Mouse (Mus musculus): ENCODE data around the gene Gm49721. TPM values are rescaled to one million over a fixed set of nuclear protein-coding genes. Genes with fewer than 3 reads are reported as not detected.
"Not testable (repeated sequence)": the region's sequence is repeated elsewhere in the genome, so short reads cannot be mapped to it uniquely, and the experiment has no call there.

Gm49721 gene
- polyA plus RNA-seq (2015; fragmentation: Nextera tagmentation; extraction: Ambion mirVana): 0.20 and 0.42 TPM in 2 replicates

GRCm38 (mm10) chr17:6978287-6979248, at the start of gene Gm49721:
TSS of gene Gm49721 (plus strand) at chr17:6978904.
- not testable (repeated sequence) for H3K36me3 ChIP-seq; H3K9me3 ChIP-seq; H3K4me1 ChIP-seq; H3K27ac ChIP-seq (replicated peaks); H3K27me3 ChIP-seq
- peak within 1 kb of the TSS; percentile 63 for H3K4me2 ChIP-seq (replicated peaks)
- under 1% methylated on average over 60 of the region's 68 CpGs for WGBS
- peak within 1 kb of the TSS; percentile 52 for H3K4me3 ChIP-seq
- ATAC-seq (replicated peaks): peak; percentile 96
- H3K9ac ChIP-seq (replicated peaks): peak within 1 kb of the TSS; percentile 62

DNA sequence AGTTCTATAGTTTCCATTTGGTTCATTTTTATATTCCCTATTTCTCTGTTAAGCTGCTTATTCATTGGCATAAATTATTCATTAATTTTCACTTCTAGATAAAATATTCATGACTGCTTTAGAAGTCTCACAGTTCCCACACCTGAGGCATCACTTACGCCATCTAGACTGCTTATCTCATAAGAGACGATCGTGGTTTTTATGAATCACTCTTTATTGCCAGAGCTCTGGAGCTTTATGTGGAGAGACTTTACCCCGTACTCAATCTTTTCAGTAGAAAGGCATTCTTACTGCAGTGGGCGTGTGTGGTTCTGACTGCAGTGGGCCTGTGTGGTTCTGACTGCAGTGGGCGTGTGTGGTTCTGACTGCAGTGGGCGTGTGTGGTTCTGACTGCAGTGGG, 47.1 kb upstream of the Gm49721 start:
- 91% methylated on average over 7 of the region's 7 CpGs for WGBS
- not testable (repeated sequence) for H3K4me2 ChIP-seq (replicated peaks); H3K36me3 ChIP-seq; H3K9me3 ChIP-seq; ATAC-seq (replicated peaks); H3K27ac ChIP-seq (replicated peaks); H3K4me3 ChIP-seq; H3K4me1 ChIP-seq; H3K27me3 ChIP-seq; H3K9ac ChIP-seq (replicated peaks)

DNA sequence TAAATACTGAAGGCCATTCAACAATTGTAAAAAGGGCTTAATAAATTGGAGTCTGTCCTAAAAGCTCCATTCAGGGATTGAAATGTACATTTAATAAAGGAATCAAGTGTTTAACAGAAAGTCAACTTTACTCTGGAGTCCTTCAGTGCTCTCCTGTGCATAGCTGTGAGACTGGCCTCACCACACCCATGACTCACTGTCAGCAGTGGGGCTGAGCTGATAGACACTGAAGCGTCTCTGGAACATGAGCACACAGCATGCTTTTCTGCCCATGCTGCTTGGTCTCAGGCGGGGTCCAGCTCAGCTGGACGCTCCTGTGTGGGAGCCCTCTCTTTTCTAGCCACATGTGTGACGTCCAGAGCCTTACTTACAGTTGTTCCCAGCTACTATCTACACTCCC, 36.1 kb upstream of the Gm49721 start:
- ATAC-seq (replicated peaks); H3K9me3 ChIP-seq; H3K27ac ChIP-seq (replicated peaks); H3K4me1 ChIP-seq; H3K4me2 ChIP-seq (replicated peaks); H3K36me3 ChIP-seq; H3K4me3 ChIP-seq; H3K27me3 ChIP-seq; H3K9ac ChIP-seq (replicated peaks): not testable (repeated sequence)
- WGBS: no CpG with 5 or more reads among the region's 4 CpGs

GRCm38 (mm10) chr17:6947637-6947983, 31.1 kb upstream of the Gm49721 start:
- H3K4me1 ChIP-seq, H3K36me3 ChIP-seq, H3K9me3 ChIP-seq, H3K27me3 ChIP-seq: not testable (repeated sequence)
- no CpG with 5 or more reads among the region's 8 CpGs for WGBS
- ATAC-seq (replicated peaks): peak; percentile 33
- Histone ChIP-seq H3K4me2 (replicated peaks) (peak overlapping the region; percentile 57), H3K27ac (replicated peaks) (peak overlapping the region; percentile 75; the same call in 1 of the 2 replicates), H3K9ac (replicated peaks) (peak overlapping the region; percentile 61), H3K4me3 (peak overlapping the region; percentile 56)

DNA sequence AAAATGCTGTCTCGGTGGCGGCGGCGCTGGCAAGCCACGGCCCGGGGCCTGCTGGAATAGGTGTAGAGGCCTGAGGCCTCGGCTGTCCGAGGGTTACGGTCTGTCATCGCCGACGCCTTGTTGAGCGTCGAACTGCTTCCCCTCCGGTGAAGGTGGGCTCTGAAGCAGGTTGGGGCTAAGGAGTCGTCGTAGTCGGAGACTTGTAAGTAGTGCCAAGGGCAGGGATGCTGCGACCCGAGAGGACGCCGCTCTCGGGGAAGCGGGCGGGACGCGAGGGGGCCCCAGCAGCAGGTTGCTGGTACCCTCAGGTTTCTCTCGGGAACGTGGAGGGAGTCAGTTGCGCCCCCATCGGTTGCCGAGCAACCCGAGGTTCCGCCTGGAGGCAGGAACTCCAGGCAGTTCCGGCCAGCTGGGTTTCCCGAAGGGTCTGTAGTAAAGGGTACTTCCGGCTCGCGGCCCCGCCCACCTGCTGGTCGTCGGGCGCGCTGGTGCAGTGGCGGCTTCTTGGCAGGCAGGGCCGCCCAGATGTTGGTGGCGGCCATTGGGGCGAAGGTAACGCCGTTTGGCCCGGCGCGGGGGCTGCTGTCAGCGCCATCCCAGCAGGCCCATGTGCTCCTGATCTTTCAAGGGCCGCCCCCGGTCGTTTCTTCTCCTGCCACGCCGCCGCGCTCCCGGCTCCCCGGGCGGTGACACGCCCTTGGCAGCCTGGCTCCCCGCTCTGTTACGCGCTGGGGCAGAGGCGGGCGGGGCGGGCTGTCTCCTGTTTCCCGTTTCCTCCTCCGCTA, 30.5 kb upstream of the Gm49721 start, which contains the start of gene Rsph3b:
Gene Rsph3b (minus strand): TSS at position 699 of the 785 bp plus-strand sequence.
- peak within 1 kb of the TSS; percentile 61 for H3K9ac ChIP-seq (replicated peaks)
- peak; percentile 98 for ATAC-seq (replicated peaks)
- peak within 1 kb of the TSS; percentile 56 for H3K4me3 ChIP-seq
- under 1% methylated on average over 65 of the region's 73 CpGs for WGBS
- peak within 1 kb of the TSS; percentile 75 for H3K27ac ChIP-seq (replicated peaks)
- H3K27me3 ChIP-seq, H3K4me1 ChIP-seq, H3K9me3 ChIP-seq, H3K36me3 ChIP-seq: not testable (repeated sequence)
- H3K4me2 ChIP-seq (replicated peaks): peak within 1 kb of the TSS; percentile 57

GRCm38 (mm10) chr17:6948769-6949228, 29.9 kb upstream of the Gm49721 start:
- H3K27ac ChIP-seq (replicated peaks): peak overlapping the region; percentile 75
- H3K4me3 ChIP-seq: peak overlapping the region; percentile 56
- not testable (repeated sequence) for H3K4me1 ChIP-seq, H3K36me3 ChIP-seq, H3K9me3 ChIP-seq, H3K27me3 ChIP-seq
- 10% methylated on average over 9 of the region's 9 CpGs for WGBS
- H3K4me2 ChIP-seq (replicated peaks): peak overlapping the region; percentile 57
- peak; percentile 21; the same call in 1 of the 2 replicates for ATAC-seq (replicated peaks)
- peak overlapping the region; percentile 61 for H3K9ac ChIP-seq (replicated peaks)

GRCm38 (mm10) chr17:6958881-6959280, 19.8 kb upstream of the Gm49721 start:
- not testable (repeated sequence) for H3K4me2 ChIP-seq (replicated peaks); H3K9ac ChIP-seq (replicated peaks); H3K27ac ChIP-seq (replicated peaks); H3K4me1 ChIP-seq; H3K9me3 ChIP-seq; H3K36me3 ChIP-seq; ATAC-seq (replicated peaks); H3K4me3 ChIP-seq; H3K27me3 ChIP-seq
- 85% methylated on average over 7 of the region's 8 CpGs for WGBS

GRCm38 (mm10) chr17:6959543-6960259, 19.0 kb upstream of the Gm49721 start:
- not testable (repeated sequence) for H3K27me3 ChIP-seq; ATAC-seq (replicated peaks); H3K9ac ChIP-seq (replicated peaks); H3K27ac ChIP-seq (replicated peaks); H3K36me3 ChIP-seq; H3K4me1 ChIP-seq; H3K9me3 ChIP-seq
- H3K4me2 ChIP-seq (replicated peaks): peak overlapping the region; percentile 42
- WGBS: 55% methylated on average over 5 of the region's 6 CpGs
- H3K4me3 ChIP-seq: peak overlapping the region; percentile 51

GRCm38 (mm10) chr17:6960349-6960748, 18.4 kb upstream of the Gm49721 start:
- H3K27ac ChIP-seq (replicated peaks); ATAC-seq (replicated peaks); H3K27me3 ChIP-seq; H3K4me1 ChIP-seq; H3K9me3 ChIP-seq; H3K36me3 ChIP-seq: not testable (repeated sequence)
- 1% methylated on average over 12 of the region's 12 CpGs for WGBS
- Histone ChIP-seq H3K4me3 (peak overlapping the region; percentile 51), H3K4me2 (replicated peaks) (peak overlapping the region; percentile 42), H3K9ac (replicated peaks) (peak overlapping the region; percentile 45; the same call in 1 of the 2 replicates)

DNA sequence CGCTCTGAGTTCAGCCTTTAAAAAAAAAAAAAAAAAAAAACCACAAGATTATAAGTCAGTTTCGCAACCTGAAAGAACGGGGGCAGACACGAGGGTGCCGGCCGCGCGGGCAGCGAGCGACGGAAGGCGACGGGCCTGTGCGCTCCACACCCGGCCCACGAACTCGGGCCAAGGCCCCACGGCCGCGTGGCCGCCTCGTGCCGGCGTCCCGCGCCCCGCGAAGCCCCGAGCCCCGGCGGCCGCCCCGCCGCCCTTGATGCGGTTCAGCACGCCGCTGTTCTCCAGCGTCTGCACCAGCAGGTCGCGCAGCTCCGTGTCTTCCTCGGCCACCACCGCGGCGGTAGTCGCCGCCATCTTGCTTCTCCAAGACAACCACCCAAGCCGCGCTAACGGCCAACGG, 17.9 kb upstream of the Gm49721 start, which contains the start of gene Tagap1:
Gene Tagap1 (minus strand): TSS at position 381 of the 400 bp plus-strand sequence.
- H3K4me3 ChIP-seq: peak within 1 kb of the TSS; percentile 51
- WGBS: under 1% methylated on average over 47 of the region's 51 CpGs
- not testable (repeated sequence) for H3K27me3 ChIP-seq; H3K36me3 ChIP-seq; H3K4me1 ChIP-seq; ATAC-seq (replicated peaks); H3K9me3 ChIP-seq
- H3K4me2 ChIP-seq (replicated peaks): peak within 1 kb of the TSS; percentile 42
- peak within 1 kb of the TSS; percentile 45 for H3K9ac ChIP-seq (replicated peaks)
- H3K27ac ChIP-seq (replicated peaks): peak within 1 kb of the TSS; percentile 63; the same call in 1 of the 2 replicates

DNA sequence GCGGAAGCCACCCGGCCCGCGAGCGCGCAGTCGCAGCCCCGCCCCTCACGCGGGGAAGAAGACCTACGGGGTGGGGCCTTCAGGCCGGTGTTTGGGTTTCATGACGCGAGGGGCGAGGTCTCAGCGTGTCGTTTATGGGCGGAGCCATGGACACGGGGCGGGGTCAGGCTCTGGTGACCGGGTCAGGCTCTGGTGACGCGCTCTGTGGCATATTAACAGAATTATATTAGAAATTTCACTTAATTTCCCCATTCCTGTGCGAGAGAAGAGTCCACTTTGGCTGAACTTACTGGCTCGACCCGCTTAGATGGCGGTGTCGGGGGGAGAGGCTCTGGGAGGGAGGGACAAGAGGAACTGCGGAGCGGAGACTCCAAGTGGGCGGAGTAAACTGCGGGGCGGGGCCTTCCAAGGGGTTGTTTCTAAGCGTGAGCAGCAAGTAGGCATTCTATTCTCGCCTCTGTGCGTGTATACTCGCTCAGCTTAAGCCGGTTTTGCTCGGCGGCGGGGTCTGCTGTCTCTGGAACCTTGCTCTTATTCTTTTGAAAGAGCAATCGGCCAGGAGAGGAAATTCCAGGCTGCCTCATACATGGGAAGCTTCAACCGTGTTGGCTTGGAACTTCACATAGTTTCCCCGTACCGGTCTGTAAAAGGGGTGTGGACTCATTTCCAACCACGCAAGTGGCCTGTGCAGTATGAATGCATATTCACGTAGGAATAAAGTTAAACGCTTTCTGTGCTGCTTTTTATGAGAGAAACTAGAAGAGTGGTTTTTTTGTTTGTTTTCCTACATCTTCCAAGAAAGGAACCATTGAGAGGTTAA, 17.3 kb upstream of the Gm49721 start:
- peak; percentile 96 for ATAC-seq (replicated peaks)
- Histone ChIP-seq H3K4me3 (peak overlapping the region; percentile 51), H3K4me2 (replicated peaks) (peak overlapping the region; percentile 41), H3K27ac (replicated peaks) (0 out of 2 replicates have a peak overlapping the region, but pooled peaks have one; percentile 40)
- not testable (repeated sequence) for H3K36me3 ChIP-seq; H3K9me3 ChIP-seq; H3K9ac ChIP-seq (replicated peaks); H3K4me1 ChIP-seq; H3K27me3 ChIP-seq
- WGBS: 1% methylated on average over 21 of the region's 48 CpGs
